Mouse (Mus musculus) forebrain, embryonic 10.5 days (tissue): Measurements from ENCODE around the gene Olfr693. TPM values are rescaled to one million over a fixed set of nuclear protein-coding genes. Genes with fewer than 3 reads are reported as not detected.

ENCODE experiments used
- DNase-seq: peaks from one replicate; pipeline ENCODE4 v3.0.0-alpha.2; 2017; ENCODE audit warnings: low spot score; ENCODE audit errors: extremely low spot score
- H3K27ac ChIP-seq: fragments of 300-500 bp; sonication (generic); 2 replicates; pipeline ENCODE4 v1.5.1; 2016; ENCODE audit warnings: mild to moderate bottlenecking
- H3K27me3 ChIP-seq: fragments of 300-500 bp; sonication (generic); 2 replicates; pipeline ENCODE4 v1.6.1; 2016; ENCODE audit warnings: mild to moderate bottlenecking; ENCODE audit not compliant: poor library complexity, severe bottlenecking
- H3K36me3 ChIP-seq: fragments of 300-500 bp; sonication (generic); replicated peaks from 2 replicates; pipeline ENCODE4 v1.6.1; 2016; ENCODE audit warnings: mild to moderate bottlenecking, moderate library complexity
- H3K4me1 ChIP-seq: fragments of 300-500 bp; sonication (generic); 2 replicates; pipeline ENCODE4 v1.6.1; 2016
- H3K4me3 ChIP-seq: fragments of 300-500 bp; sonication (generic); 2 replicates; pipeline ENCODE4 v1.5.1; 2016; ENCODE audit warnings: mild to moderate bottlenecking, moderate library complexity
- H3K9me3 ChIP-seq: fragments of 300-500 bp; sonication (generic); 2 replicates; pipeline ENCODE4 v1.6.1; 2016; ENCODE audit warnings: mild to moderate bottlenecking, moderate library complexity
- WGBS: fragments of 180-500 bp; shearing (Covaris S2); methylation state at CpG from one replicate; pipeline ENCODE4 v1.1.7; 2016; 5-methylcytosine and 5-hydroxymethylcytosine counted together
- polyA plus RNA-seq: library from polyadenylated mRNA; unstranded; fragments of >200 nt; fragmentation: Nextera tagmentation; extraction: Ambion mirVana; gene quantifications from 2 replicates; pipeline ENCODE4 v1.2.1, GENCODE M21; 2016

Olfr693 gene
- polyA plus RNA-seq, 1 experiment from 2014 or later, result not detected

DNA sequence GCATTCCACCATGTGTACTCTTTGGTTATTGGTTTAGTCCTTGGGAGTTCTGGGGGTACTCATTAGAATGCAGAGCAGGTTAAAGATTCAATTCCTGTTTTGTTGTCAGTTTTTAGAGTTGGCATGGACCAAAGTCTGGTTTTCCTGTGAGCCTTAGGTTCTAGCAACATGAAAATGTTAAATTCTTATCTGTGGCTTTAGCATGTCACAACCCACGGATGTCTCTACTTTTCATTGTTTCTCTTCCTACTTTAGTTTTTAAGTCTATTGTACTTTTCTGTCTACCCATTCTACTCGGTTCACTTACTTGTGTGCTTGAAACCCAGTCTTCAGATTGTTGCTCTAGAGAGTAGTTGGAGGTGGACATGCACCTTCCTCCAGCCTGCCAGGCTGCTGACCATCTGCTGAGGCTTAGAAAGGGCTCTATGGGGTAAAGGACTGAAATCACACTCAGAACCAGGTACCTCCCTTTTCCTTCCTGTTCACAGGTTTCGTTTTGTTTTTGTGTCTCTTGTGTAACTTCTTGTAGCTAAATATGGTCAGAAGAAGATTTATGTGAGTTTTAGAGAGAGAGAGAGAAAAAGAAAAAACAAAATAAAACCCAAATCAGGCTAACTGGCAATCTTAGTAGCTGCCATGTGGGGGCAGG lies 36.0 kb downstream of the Olfr693 start:
- Histone ChIP-seq H3K4me1 (no peaks in the 10 kb centered on the region), H3K4me3 (no peak overlapping the region), H3K9me3 (no peaks in the 10 kb centered on the region), H3K27me3 (no peaks in the 10 kb centered on the region), H3K36me3 (no peaks in the 10 kb centered on the region), H3K27ac (no peak overlapping the region)
- 76% methylated on average over 3 of the region's 3 CpGs for WGBS
- DNase-seq, result no peak

DNA sequence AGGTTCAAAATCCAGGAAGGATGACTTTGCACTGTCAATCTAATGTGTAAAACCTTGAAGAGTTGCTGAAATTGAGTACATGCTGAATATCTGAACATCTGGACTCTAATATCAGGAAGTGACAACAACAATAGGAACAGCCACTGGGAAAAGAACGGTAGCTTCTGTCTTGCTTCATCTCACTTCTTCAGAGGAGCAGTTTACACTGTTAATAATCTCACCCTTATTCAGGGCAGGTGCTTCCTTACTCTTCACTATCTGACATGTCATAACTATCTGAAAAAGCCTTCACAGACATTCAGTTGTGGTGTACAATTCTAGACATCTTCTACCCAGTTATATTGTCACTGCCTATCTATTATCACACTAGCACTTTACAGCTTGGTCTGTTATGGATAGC lies 39.5 kb downstream of the Olfr693 start:
- WGBS, result 85% methylated on average over 1 of the region's 1 CpGs
- H3K9me3 ChIP-seq, result 0 out of 2 replicates have a peak, but pooled peaks cover 3% of the 10 kb centered on the region
- no peaks in the 10 kb centered on the region for H3K36me3 ChIP-seq
- no peak for DNase-seq
- no peak overlapping the region for H3K4me3 ChIP-seq
- no peak overlapping the region for H3K27ac ChIP-seq
- H3K27me3 ChIP-seq, result no peaks in the 10 kb centered on the region
- no peaks in the 10 kb centered on the region for H3K4me1 ChIP-seq

DNA sequence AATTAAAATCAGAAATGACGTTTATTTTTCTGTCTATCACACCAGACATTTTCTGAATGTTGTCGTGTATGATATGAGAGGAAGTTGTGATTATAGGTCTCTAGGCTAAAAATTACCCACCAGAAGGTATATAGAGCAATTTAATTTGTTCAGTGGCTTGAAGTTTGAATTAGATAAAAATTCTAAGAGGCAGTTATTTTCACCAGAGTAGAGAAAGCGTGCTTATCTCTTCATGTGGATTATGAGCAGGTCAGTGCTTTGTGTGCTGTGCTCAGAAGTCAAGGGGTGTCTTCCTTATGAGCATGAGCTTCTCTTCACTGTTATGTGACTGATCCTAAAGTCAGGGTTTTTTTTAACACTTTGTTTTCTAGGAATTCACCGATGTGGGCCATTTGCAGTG lies 44.8 kb downstream of the Olfr693 start:
- no peak overlapping the region for H3K27ac ChIP-seq
- no peaks in the 10 kb centered on the region for H3K27me3 ChIP-seq
- 0 out of 2 replicates have a peak, but pooled peaks cover 3% of the 10 kb centered on the region for H3K9me3 ChIP-seq
- no peak for DNase-seq
- H3K4me1 ChIP-seq, result no peaks in the 10 kb centered on the region
- no peaks in the 10 kb centered on the region for H3K36me3 ChIP-seq
- 89% methylated on average over 4 of the region's 4 CpGs for WGBS
- H3K4me3 ChIP-seq, result no peak overlapping the region

Other genes with a start within 250 kb of the Olfr693 start
- gene Olfr694, start 11.2 kb upstream of the Olfr693 start, polyA plus RNA-seq, result not detected in 2 replicates
- not detected in 2 replicates for gene Olfr695, start 35.8 kb upstream of the Olfr693 start, polyA plus RNA-seq
- not detected in 2 replicates for gene Olfr697, start 61.9 kb upstream of the Olfr693 start, polyA plus RNA-seq
- gene Olfr698, start 74.8 kb upstream of the Olfr693 start, polyA plus RNA-seq, result not detected in 2 replicates
- gene Olfr699, start 112.6 kb upstream of the Olfr693 start, polyA plus RNA-seq, result not detected in 2 replicates
- not detected in 2 replicates for gene Olfr700, start 128.2 kb upstream of the Olfr693 start, polyA plus RNA-seq
- gene Olfr701, start 133.5 kb upstream of the Olfr693 start, polyA plus RNA-seq, result not detected in 2 replicates
- not detected in 2 replicates for gene Olfr702, start 153.3 kb upstream of the Olfr693 start, polyA plus RNA-seq
- gene Olfr703, start 162.8 kb upstream of the Olfr693 start, polyA plus RNA-seq, result not detected in 2 replicates
- not detected in 2 replicates for gene Olfr704, start 182.6 kb upstream of the Olfr693 start, polyA plus RNA-seq
- not detected in 2 replicates for gene Olfr705, start 196.3 kb upstream of the Olfr693 start, polyA plus RNA-seq
- not detected in 2 replicates for gene Olfr706, start 207.6 kb upstream of the Olfr693 start, polyA plus RNA-seq
- not detected in 2 replicates for gene Olfr707, start 220.7 kb upstream of the Olfr693 start, polyA plus RNA-seq
- not detected in 2 replicates for gene Olfr1532-ps1, start 227.4 kb upstream of the Olfr693 start, polyA plus RNA-seq